Mouse (Mus musculus): ENCODE measurements around the gene Ptgdr2. TPM values are rescaled to one million over a fixed set of nuclear protein-coding genes. Genes with fewer than 3 reads are reported as not detected.
A peak's percentile ranks its signal among the peaks of the same experiment; 100 is the strongest.

The Ptgdr2 gene
- polyA plus RNA-seq, 1 experiment from 2014 or later = 0.09 TPM

DNA sequence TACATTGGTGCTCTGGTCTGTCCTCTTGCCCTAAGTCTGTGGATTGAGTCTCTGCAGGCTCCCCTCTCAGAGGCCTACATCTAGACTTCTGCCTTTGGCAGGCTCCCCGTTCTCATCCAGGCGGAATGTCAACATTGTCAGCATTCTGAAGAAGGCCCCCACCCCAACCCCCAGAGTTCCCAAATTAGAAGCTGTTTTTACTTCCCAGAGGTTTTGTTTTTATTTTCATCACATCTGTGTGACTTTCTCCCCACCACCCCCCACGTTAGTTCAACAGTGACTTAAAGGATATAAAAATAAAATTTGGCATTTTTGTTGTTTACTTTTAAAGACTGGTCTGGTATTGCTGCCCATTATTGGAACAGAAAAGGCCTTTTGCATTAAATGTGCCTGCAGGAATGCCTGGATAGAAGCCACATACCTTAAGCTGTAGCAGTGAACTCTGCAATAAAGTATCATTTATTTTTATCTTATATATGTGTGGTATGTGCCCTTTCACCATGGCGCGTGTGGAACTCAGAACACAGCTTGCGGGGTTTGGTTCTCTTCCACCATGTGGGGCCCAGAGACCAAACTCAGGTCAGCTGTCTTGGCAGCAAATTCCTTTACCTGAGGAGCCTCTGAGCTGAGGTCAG lies 27.8 kb upstream of the Ptgdr2 start:
- Histone ChIP-seq H3K4me1 (no peaks in the 10 kb centered on the region), H3K4me3 (no peak overlapping the region), H3K9ac (replicated peaks) (no peak overlapping the region), H3K4me2 (replicated peaks) (no peak overlapping the region), H3K36me3 (peaks cover 44% of the 10 kb centered on the region), H3K27ac (replicated peaks) (0 out of 2 replicates have a peak overlapping the region, but pooled peaks have one; percentile 20), H3K9me3 (no peaks in the 10 kb centered on the region), H3K27me3 (no peaks in the 10 kb centered on the region)
- WGBS = 82% methylated on average over 6 of the region's 6 CpGs
- ATAC-seq (ENCODE audit: low FRiP score, low read depth) = no peak

DNA sequence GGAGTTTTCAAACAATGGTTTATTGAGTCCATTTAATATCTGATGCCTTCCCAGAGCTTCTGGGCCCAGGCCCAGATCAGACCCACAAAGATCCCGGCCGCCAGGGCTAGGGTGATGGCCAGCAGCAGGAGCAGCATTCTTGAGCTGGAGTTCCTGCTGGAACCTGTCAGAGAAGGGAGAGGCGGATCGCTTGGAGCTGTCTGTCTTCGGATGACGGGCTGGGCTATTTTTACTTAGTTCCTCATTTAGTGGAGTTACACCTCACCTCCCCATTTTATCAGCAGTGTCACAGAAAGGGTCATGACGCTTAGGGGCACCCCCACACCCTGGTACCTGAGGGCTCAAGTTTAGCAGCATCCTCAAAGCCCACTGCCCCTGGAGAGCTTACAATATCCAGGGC lies 22.7 kb upstream of the Ptgdr2 start:
- H3K27me3 ChIP-seq = no peaks in the 10 kb centered on the region
- H3K9me3 ChIP-seq = no peaks in the 10 kb centered on the region
- H3K27ac ChIP-seq (replicated peaks) = no peak overlapping the region
- no peak overlapping the region for H3K4me2 ChIP-seq (replicated peaks)
- H3K4me1 ChIP-seq = no peaks in the 10 kb centered on the region
- 82% methylated on average over 7 of the region's 7 CpGs for WGBS
- no peak for ATAC-seq (ENCODE audit: low FRiP score, low read depth)
- H3K9ac ChIP-seq (replicated peaks) = no peak overlapping the region
- no peaks in the 10 kb centered on the region for H3K36me3 ChIP-seq
- no peak overlapping the region for H3K4me3 ChIP-seq

DNA sequence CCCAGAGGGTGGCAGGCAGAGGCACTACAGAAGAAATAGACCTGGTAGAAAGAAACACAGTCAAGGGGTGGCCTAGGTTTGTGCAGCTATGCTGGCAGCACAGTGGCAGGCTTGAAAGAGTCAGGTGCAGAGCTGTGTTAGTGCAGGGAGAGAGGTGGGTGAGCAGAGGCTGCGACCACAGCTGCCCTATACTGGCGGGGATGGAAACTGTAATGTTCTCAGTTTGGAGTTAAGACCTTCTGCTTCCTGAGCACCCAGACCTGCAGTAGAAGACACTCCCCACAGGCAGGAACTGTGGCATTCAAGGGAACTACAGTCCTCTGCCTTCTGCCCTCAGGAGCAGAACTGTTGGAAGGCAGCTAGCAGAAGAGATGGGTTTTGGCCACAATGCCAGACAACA lies 22.1 kb upstream of the Ptgdr2 start:
- no peak overlapping the region for H3K4me3 ChIP-seq
- H3K9ac ChIP-seq (replicated peaks) = no peak overlapping the region
- no peaks in the 10 kb centered on the region for H3K27me3 ChIP-seq
- no peak overlapping the region for H3K4me2 ChIP-seq (replicated peaks)
- WGBS = 100% methylated on average over 2 of the region's 2 CpGs
- H3K36me3 ChIP-seq = no peaks in the 10 kb centered on the region
- no peak for ATAC-seq (ENCODE audit: low FRiP score, low read depth)
- H3K27ac ChIP-seq (replicated peaks) = no peak overlapping the region
- no peaks in the 10 kb centered on the region for H3K4me1 ChIP-seq
- H3K9me3 ChIP-seq = no peaks in the 10 kb centered on the region

GRCm38 (mm10) chr19:10916506-10916905 lies 20.5 kb upstream of the Ptgdr2 start:
- Histone ChIP-seq H3K27ac (replicated peaks) (no peak overlapping the region), H3K9me3 (no peaks in the 10 kb centered on the region), H3K27me3 (no peaks in the 10 kb centered on the region), H3K36me3 (no peaks in the 10 kb centered on the region), H3K9ac (replicated peaks) (no peak overlapping the region), H3K4me2 (replicated peaks) (no peak overlapping the region), H3K4me3 (no peak overlapping the region), H3K4me1 (no peaks in the 10 kb centered on the region)
- ATAC-seq (ENCODE audit: low FRiP score, low read depth) = no peak
- WGBS = 69% methylated on average over 5 of the region's 5 CpGs

GRCm38 (mm10) chr19:10918321-10918991 lies 18.5 kb upstream of the Ptgdr2 start:
- WGBS = 90% methylated on average over 10 of the region's 10 CpGs
- no peaks in the 10 kb centered on the region for H3K4me1 ChIP-seq
- H3K27ac ChIP-seq (replicated peaks) = no peak overlapping the region
- no peaks in the 10 kb centered on the region for H3K36me3 ChIP-seq
- no peak overlapping the region for H3K4me2 ChIP-seq (replicated peaks)
- no peak for ATAC-seq (ENCODE audit: low FRiP score, low read depth)
- H3K9me3 ChIP-seq = no peaks in the 10 kb centered on the region
- no peak overlapping the region for H3K9ac ChIP-seq (replicated peaks)
- H3K4me3 ChIP-seq = no peak overlapping the region
- no peaks in the 10 kb centered on the region for H3K27me3 ChIP-seq

DNA sequence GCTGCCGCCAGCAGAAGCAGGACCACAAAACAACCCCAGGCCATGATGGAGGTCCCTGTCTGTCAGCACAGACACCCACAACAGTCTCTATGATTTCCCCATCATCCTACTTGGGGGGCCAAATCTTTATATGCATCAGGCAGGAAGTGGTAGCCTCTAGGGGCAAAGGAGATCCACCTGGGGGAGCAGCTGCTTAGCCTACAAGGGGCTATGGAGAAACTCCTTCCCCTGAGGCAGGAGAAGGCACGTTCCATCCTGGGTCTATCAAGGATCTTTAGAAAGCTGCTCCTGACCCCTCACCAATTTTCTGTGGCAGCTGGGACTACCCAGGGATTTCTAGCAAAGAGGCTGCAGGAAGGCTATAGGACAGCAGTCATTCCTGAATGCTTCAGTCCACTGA lies 16.4 kb upstream of the Ptgdr2 start, which contains the start of gene Zp1:
Zp1 (minus strand) TSS at position 101 of the 400 bp plus-strand sequence.
- H3K4me3 ChIP-seq = no peak within 1 kb of the TSS
- H3K27me3 ChIP-seq = no peaks in the 10 kb centered on the region
- WGBS = 69% methylated on average over 2 of the region's 2 CpGs
- H3K9me3 ChIP-seq = no peaks in the 10 kb centered on the region
- no peak for ATAC-seq (ENCODE audit: low FRiP score, low read depth)
- H3K9ac ChIP-seq (replicated peaks) = no peak within 1 kb of the TSS
- H3K27ac ChIP-seq (replicated peaks) = no peak within 1 kb of the TSS
- no peak within 1 kb of the TSS for H3K4me2 ChIP-seq (replicated peaks)
- H3K36me3 ChIP-seq = no peaks in the 10 kb centered on the region
- no peaks in the 10 kb centered on the region for H3K4me1 ChIP-seq

DNA sequence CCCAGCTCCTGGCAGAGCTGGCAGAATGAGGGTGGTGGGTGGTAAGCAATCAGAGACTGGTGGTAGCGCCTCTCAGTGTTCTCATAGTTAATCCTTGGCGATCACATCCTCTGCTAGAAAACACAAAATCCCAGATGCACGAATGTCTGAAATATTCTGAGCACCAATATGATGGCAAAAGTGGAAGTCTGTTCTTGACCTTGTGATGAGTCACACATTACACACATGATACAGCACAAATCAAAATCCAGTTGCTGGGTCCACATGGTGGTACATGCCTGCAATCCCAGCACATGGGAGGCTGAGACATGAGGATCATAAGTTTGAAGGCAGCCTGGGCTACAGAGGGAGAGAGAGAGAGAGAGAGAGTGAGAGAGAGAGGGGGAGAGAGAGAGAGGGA lies 15.9 kb upstream of the Ptgdr2 start:
- H3K4me1 ChIP-seq = 0 out of 2 replicates have a peak, but pooled peaks cover 3% of the 10 kb centered on the region
- WGBS = 84% methylated on average over 3 of the region's 3 CpGs
- no peaks in the 10 kb centered on the region for H3K9me3 ChIP-seq
- ATAC-seq (ENCODE audit: low FRiP score, low read depth) = no peak
- H3K27me3 ChIP-seq = no peaks in the 10 kb centered on the region
- H3K4me2 ChIP-seq (replicated peaks) = no peak overlapping the region
- no peak overlapping the region for H3K9ac ChIP-seq (replicated peaks)
- H3K36me3 ChIP-seq = no peaks in the 10 kb centered on the region
- H3K4me3 ChIP-seq = no peak overlapping the region
- no peak overlapping the region for H3K27ac ChIP-seq (replicated peaks)

DNA sequence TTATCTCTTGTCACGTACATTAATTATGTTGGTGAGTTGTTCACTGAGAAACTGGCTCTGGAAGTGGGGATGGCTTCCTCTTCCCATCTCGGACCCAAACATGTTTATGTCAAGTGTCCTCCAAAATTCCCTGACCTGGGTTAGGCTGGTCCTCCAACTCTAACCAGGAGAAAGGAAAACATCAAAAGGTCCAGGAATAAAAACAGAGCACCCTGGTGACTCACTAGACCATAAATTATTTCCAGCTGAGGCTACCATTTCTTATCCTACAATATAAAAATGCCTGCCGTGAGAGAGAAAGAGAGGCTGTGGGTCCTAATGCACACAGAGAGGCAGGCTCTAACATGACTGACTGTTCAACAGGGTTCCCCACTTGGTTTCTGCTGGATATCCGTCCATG lies 12.7 kb upstream of the Ptgdr2 start:
- Histone ChIP-seq H3K4me1 (0 out of 2 replicates have a peak, but pooled peaks cover 8% of the 10 kb centered on the region), H3K4me3 (no peak overlapping the region), H3K9ac (replicated peaks) (no peak overlapping the region), H3K27me3 (no peaks in the 10 kb centered on the region), H3K27ac (replicated peaks) (no peak overlapping the region), H3K36me3 (no peaks in the 10 kb centered on the region), H3K9me3 (no peaks in the 10 kb centered on the region), H3K4me2 (replicated peaks) (no peak overlapping the region)
- no peak for ATAC-seq (ENCODE audit: low FRiP score, low read depth)
- 75% methylated on average over 4 of the region's 4 CpGs for whole genome bisulfite sequencing

DNA sequence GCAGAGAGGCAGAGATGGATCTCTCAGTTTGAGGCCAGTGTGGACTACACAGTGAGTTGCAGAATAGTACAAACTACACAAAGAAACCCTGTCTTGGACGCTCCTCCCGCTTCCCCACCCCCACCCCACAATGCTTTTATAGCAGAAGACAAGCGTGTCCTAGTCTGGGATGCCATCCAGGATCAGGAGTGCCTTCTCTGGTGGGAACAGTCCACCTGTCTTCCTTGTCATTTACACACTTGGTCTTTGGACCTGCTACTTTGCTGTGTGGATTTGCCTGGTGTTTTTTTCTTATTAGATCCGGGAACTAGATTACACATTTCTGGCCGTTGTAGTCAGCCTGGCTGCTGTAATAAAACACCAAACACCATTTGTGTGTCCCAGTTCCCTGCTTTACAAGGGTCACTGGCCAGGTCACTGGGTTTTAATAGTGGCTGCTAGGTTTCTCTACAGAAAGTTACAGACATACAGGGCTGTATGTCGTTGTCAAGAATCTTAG lies 10.8 kb upstream of the Ptgdr2 start:
- no peak overlapping the region for H3K27ac ChIP-seq (replicated peaks)
- H3K4me3 ChIP-seq = no peak overlapping the region
- no peaks in the 10 kb centered on the region for H3K36me3 ChIP-seq
- ATAC-seq (ENCODE audit: low FRiP score, low read depth) = no peak
- 22% methylated on average over 6 of the region's 6 CpGs for WGBS
- H3K4me1 ChIP-seq = 0 out of 2 replicates have a peak, but pooled peaks cover 8% of the 10 kb centered on the region
- H3K9ac ChIP-seq (replicated peaks) = no peak overlapping the region
- no peak overlapping the region for H3K4me2 ChIP-seq (replicated peaks)
- no peaks in the 10 kb centered on the region for H3K27me3 ChIP-seq
- no peaks in the 10 kb centered on the region for H3K9me3 ChIP-seq

DNA sequence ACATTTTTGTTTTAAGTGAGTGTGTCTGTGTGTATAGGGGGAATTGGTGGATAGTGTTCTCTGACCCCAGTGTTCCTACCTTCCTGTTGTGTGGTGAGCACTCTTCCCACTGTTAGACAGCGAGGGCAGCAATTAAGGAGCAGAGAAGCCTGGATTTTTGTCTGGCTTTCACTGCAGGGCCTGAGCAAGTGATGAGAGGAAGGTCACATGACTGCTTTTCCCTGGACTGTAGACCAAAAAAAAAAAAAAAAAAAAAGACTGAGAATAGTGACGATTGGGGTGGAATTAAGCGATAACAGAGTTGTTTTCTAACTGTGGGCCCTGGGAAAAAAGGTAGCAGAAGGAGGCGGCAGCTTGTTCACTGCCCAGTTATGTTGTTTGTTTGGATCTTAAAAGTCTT lies 10.3 kb upstream of the Ptgdr2 start:
- H3K9me3 ChIP-seq = no peaks in the 10 kb centered on the region
- 38% methylated on average over 4 of the region's 4 CpGs for WGBS
- no peak overlapping the region for H3K27ac ChIP-seq (replicated peaks)
- no peak overlapping the region for H3K4me3 ChIP-seq
- no peaks in the 10 kb centered on the region for H3K27me3 ChIP-seq
- 0 out of 2 replicates have a peak, but pooled peaks cover 8% of the 10 kb centered on the region for H3K4me1 ChIP-seq
- no peak for ATAC-seq (ENCODE audit: low FRiP score, low read depth)
- no peak overlapping the region for H3K9ac ChIP-seq (replicated peaks)
- no peak overlapping the region for H3K4me2 ChIP-seq (replicated peaks)
- H3K36me3 ChIP-seq = no peaks in the 10 kb centered on the region

- H3K36me3 ChIP-seq = no peaks in the 10 kb centered on the region
- H3K4me2 ChIP-seq (replicated peaks) = no peak overlapping the region
- H3K9ac ChIP-seq (replicated peaks) = no peak overlapping the region
- H3K9me3 ChIP-seq = no peaks in the 10 kb centered on the region
- no peaks in the 10 kb centered on the region for H3K27me3 ChIP-seq
- ATAC-seq (ENCODE audit: low FRiP score, low read depth) = no peak
- 0 out of 2 replicates have a peak, but pooled peaks cover 8% of the 10 kb centered on the region for H3K4me1 ChIP-seq
- no peak overlapping the region for H3K4me3 ChIP-seq
- H3K27ac ChIP-seq (replicated peaks) = no peak overlapping the region
- WGBS = 94% methylated on average over 2 of the region's 2 CpGs
These were observed 6.3 kb upstream of the Ptgdr2 start for GRCm38 (mm10) chr19:10930641-10931040.

DNA sequence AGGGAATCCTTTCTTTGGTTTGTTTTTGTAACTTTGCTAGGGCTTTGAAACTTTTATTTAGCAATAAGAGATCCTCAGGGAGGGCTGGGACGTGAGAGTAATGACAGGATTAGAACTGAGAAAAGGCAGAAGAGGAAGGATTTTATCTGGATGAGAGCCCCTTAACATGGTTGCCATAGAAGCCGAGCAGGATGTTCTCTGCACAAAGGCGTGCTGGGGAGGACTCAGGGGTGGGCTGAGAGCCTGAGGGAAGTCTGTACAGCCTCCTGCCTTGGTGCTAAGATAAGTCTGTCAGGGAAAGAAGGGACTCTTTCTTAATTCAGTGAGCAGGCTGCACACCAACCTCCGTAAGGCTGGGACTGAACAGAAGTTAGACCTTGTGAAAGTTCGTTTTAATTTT lies 1.9 kb upstream of the Ptgdr2 start:
- H3K4me1 ChIP-seq = no peaks in the 10 kb centered on the region
- 14% methylated on average over 5 of the region's 5 CpGs for WGBS
- ATAC-seq (ENCODE audit: low FRiP score, low read depth) = no peak
- H3K27me3 ChIP-seq = peaks cover 11% of the 10 kb centered on the region
- H3K4me2 ChIP-seq (replicated peaks) = no peak overlapping the region
- H3K9me3 ChIP-seq = no peaks in the 10 kb centered on the region
- no peak overlapping the region for H3K27ac ChIP-seq (replicated peaks)
- H3K36me3 ChIP-seq = no peaks in the 10 kb centered on the region
- no peak overlapping the region for H3K4me3 ChIP-seq
- no peak overlapping the region for H3K9ac ChIP-seq (replicated peaks)
